Mouse (Mus musculus): ENCODE results near the gene Klra3. TPM values are rescaled to one million over a fixed set of nuclear protein-coding genes. Genes with fewer than 3 reads are reported as not detected.
"Not testable (repeated sequence)": the region's sequence is repeated elsewhere in the genome, so short reads cannot be mapped to it uniquely, and the experiment has no call there.

The Klra3 gene
- not detected for total RNA-seq (2022)

DNA sequence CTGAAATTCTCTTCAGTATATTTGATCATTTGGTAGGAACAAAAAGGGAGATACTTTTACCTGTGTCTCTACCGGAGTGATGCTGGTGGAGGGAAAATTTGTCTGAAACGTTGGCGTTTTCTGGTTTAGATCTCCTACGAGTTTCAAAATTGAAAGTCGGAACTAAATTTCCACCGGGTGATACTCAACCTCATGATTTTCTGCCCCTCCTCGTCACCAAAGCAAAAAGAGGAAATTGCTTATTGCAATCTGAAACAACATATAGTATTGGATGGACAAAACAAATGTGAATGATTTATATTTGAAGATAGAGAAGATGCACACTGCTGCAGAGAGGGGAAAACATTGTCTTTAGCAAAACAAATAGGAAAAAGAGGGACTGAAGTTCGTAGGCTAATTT, at the start of gene Klra3:
Gene Klra3 (minus strand): TSS at position 164 of the 400 bp plus-strand sequence.
- DNase-seq (ENCODE audit: low spot score), result no peak

DNA sequence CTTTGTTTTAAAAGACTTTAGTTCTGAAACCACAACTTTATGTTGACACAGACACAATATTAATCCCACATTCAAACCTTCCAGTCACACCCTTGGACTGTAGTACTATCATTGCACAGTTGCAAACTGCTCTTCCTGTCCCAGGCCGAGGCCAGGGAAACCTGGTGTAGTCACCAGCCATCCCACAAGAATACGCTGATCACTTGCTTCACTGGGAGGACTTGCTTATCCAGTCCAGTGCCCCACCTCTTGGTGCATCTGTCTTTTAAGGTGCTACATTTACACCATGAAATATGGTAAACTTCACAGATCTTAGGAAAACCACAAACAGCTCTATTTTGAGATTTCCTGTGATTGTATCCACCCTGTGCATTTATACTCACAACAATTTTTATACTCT, 49.4 kb upstream of the Klra3 start, which contains the start of gene Klra1:
Gene Klra1 (minus strand): TSS at position 125 of the 400 bp plus-strand sequence.
- DNase-seq (ENCODE audit: low spot score), result no peak

DNA sequence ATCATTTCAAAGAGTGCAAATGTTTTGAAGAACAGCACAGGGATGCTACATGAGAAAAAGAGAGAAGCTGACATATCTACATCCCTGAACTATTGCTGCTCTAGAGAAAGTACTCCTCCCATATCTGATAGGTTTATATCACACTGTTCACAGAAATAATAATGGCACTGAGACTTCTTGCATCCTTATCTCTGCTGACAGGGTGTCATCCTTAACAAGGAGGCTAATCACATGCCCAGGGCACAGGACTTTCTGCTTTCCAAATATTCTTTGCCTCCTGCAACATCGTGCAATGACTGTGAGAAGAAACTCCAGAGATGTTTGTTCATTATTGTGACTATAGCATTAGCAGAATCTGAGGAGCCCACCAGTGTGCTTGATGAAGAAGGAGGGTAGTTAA, 48.4 kb upstream of the Klra3 start:
- no peak for DNase-seq (ENCODE audit: low spot score)

DNA sequence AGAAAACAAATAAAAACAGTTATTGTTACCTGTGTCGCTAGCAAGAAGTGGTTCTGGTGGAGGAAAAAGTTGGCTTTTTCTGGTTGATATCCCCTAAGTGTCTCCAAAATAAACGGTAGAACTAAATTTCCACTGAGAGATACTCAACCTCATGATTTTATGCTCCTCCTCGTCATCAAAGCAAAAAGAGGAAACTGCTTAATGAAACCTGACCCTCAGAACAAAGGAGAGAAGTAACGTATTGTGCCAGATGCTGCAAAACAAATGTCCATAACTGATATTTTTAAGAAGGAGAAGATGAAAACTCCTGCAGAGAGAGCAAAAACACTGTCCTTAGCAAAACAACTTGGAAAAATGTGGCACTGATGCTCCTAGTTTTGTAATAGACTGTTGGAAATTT, 45.0 kb upstream of the Klra3 start:
- DNase-seq (ENCODE audit: low spot score), result no peak

DNA sequence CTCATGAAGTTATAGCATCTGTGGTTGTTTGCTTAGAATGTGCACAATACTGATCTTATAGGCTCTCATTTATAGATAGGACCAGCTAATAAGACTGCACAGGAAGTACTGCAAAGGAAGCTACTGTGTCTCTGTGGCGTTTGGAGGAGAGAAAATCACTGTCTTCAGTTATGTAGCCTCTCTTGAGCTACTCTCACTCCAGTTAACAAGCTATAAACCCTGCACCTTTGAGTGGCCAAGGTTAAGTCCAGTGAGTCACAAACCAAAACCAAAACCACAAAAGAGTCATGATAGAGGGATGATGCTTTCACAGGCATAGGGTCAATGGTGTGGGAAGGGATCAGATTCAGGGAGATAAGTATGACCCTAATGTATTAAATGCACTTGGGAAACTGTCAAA, 8.0 kb upstream of the Klra3 start:
- not testable (repeated sequence) for DNase-seq (ENCODE audit: low spot score)

DNA sequence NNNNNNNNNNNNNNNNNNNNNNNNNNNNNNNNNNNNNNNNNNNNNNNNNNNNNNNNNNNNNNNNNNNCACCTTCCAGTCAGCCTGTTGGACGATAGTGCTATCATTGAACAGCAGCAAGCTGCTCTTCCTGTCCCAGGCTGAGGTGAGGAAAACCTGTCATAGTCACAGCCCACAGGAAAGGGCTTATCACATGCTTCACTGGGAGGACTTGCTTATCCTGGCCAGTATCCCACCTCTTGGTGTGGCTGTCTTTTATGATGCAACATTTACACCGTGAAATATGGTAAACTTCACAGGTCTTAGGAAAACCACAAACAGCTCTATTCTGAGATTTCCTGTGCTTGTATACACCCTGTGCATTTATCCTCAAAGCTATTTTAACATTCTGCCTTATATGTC, 4.6 kb upstream of the Klra3 start:
- DNase-seq (ENCODE audit: low spot score), result not testable (repeated sequence)

DNA sequence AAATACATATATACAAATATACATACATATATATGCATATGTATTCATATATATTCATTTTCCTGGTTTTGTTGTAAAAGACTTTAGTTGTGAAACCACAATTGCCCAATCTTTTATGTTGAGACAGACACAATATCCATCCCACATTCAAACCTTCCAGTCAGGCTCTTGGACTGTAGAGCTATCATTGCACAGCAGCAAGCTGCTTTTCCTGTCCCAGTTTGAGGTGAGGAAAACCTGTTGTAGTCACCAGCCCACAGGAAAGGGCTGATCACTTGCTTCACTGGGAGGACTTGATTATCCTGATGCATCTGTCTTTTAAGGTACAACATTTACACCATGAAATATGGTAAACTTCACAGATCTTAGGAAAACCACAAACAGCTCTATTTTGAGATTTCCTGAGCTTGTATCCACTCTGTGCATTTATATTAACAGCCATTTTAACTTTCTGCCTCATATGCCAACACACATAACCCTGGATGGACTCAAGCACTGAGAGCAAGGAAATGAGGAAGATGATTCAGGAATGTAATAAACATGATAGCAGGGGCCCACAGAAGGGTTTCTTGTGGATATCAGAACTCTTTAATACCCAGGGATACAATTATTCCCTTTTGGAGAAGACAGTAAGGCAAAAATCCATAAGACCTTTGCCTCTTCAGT, 49.3 kb downstream of the Klra3 start:
- no peak for DNase-seq (ENCODE audit: low spot score)

DNA sequence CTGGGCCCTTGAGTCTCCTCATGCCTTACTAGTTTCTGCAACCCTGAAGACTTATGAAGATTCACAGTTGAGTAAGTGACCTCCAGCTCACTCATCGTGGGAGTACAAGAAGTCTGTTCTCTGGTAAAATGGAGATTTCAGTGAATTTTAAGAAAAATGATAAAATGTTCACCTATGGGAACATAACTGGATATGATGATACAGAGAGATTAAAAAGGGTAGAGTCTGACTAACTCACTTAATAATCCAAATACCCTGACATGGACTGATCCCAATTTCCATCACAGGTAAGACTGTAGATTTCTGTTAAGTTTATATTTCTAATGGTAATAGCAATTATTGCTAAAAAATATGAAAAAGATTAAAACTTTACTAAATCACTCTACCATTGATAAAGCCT, 55.5 kb downstream of the Klra3 start, which contains the start of gene Klra10:
Gene Klra10 (minus strand): TSS at position 101 of the 400 bp plus-strand sequence.
- not testable (repeated sequence) for DNase-seq (ENCODE audit: low spot score)

Other genes with a start within 250 kb of the Klra3 start
- under 1 TPM; 0.37 to 0.76 (median 0.56) TPM for gene Klra8, start 207.7 kb downstream of the Klra3 start, total RNA-seq (2022)
- 1 to 10 TPM; 2.1 to 3.6 (median 2.7) TPM for gene Klra9, start 144.5 kb downstream of the Klra3 start, total RNA-seq (2022)
- gene Klra7, start 104.3 kb downstream of the Klra3 start, total RNA-seq (2022), result not detected
- gene Klra10, start 55.6 kb downstream of the Klra3 start, total RNA-seq (2022), result 1 to 10 TPM in 1 of 4 experiments, under 1 TPM in 3; 0.34 to 1.0 (median 0.89) TPM
- gene Klra1, start 49.3 kb upstream of the Klra3 start, total RNA-seq (2022), result not detected

Measured in heart, adult 8-10 months (tissue).